Mouse (Mus musculus) liver, postnatal 0 days (tissue): ENCODE measurements around the gene Tmem266. TPM values are rescaled to one million over a fixed set of nuclear protein-coding genes. Genes with fewer than 3 reads are reported as not detected.
A peak's percentile ranks its signal among the peaks of the same experiment; 100 is the strongest.

Source experiments
- ATAC-seq: fragments of 200-750 bp; cut with Nextera tagmentation; 2 replicates; pipeline ENCODE4 v1.8.0; 2017; ENCODE audit warnings: mild to moderate bottlenecking, moderate library complexity
- DNase-seq: peaks from one replicate; pipeline ENCODE4 v3.0.0-alpha.2; 2016
- H3K27ac ChIP-seq: fragments of 300-500 bp; sonication (generic); 2 replicates; pipeline ENCODE4 v1.5.1; 2014; ENCODE audit warnings: antibody characterized with exemption, moderate library complexity, mild to moderate bottlenecking, low read depth
- H3K27me3 ChIP-seq: fragments of 300-500 bp; sonication (generic); 2 replicates; pipeline ENCODE4 v1.6.1; 2014; ENCODE audit warnings: low read length, control low read depth, mixed read lengths; ENCODE audit not compliant: insufficient read depth
- H3K36me3 ChIP-seq: fragments of 300-500 bp; sonication (generic); replicated peaks from 2 replicates; pipeline ENCODE4 v1.6.1; 2014; ENCODE audit warnings: mild to moderate bottlenecking, control low read depth, low read length, moderate library complexity, mixed read lengths; ENCODE audit not compliant: insufficient read depth
- H3K4me1 ChIP-seq: fragments of 300-500 bp; sonication (generic); 2 replicates; pipeline ENCODE4 v1.6.1; 2014; ENCODE audit warnings: antibody characterized with exemption, mild to moderate bottlenecking, control low read depth; ENCODE audit not compliant: insufficient read depth
- H3K4me2 ChIP-seq: fragments of 300-500 bp; sonication (generic); 2 replicates; pipeline ENCODE4 v1.6.1; 2014; ENCODE audit warnings: low read depth, mild to moderate bottlenecking, low read length, moderate library complexity, mixed read lengths
- H3K4me3 ChIP-seq: fragments of 300-500 bp; sonication (generic); 2 replicates; pipeline ENCODE4 v1.5.1; 2014; ENCODE audit warnings: low read depth, low read length
- H3K9ac ChIP-seq: fragments of 300-500 bp; sonication (generic); replicated peaks from 2 replicates; pipeline ENCODE4 v1.6.1; 2014; ENCODE audit warnings: mild to moderate bottlenecking, moderate library complexity
- H3K9me3 ChIP-seq: fragments of 300-500 bp; sonication (generic); 2 replicates; pipeline ENCODE4 v1.6.1; 2016; ENCODE audit warnings: mild to moderate bottlenecking, control low read depth, low read length, mixed read lengths
- CTCF ChIP-seq: sonication (generic); IDR thresholded peaks from 2 replicates; pipeline ENCODE4 v1.5.1; 2016; ENCODE audit warnings: antibody characterized with exemption, low read depth
- EP300 ChIP-seq: IDR thresholded peaks from 2 replicates; pipeline ENCODE4 v1.6.1; 2016; ENCODE audit warnings: antibody characterized with exemption, low read depth, mild to moderate bottlenecking
- WGBS: fragments of 180-500 bp; shearing (Covaris S2); extraction: QIAGEN DNeasy Blood & Tissue Kit; methylation state at CpG from one replicate; pipeline ENCODE4 v1.1.7; 2014; ENCODE audit not compliant: insufficient replicate concordance; 5-methylcytosine and 5-hydroxymethylcytosine counted together
- polyA plus RNA-seq: library from polyadenylated mRNA; unstranded; fragments of >200 nt; fragmentation: Nextera tagmentation; extraction: Ambion mirVana; gene quantifications from 2 replicates; pipeline ENCODE4 v1.2.1, GENCODE M21; 2015

The Tmem266 gene
- polyA plus RNA-seq, 1 experiment from 2014 or later = not detected

DNA sequence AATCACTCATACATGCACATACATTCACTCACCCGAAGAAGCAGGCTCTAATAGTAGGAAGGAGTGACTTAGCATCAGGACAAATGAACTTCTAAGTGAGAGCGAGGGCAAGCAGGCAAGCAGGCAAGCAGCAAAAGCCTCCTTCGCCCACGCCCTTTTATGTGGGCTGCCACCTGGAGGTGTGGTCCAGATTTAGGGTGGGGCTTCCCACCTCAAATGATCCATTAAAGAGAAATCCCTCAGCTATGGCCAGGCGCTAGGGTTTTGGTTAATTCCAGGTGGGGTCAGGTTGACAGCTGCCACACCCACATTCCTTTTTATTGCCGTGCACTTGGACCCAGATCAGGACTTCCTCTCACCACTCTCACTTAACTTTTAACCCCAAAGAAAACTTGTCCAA is 83.7 kb downstream of the Tmem266 start:
- TF ChIP-seq CTCF (no peak), EP300 (no peak)
- 46% methylated on average over 6 of the region's 6 CpGs for WGBS
- Histone ChIP-seq H3K4me2 (no peak overlapping the region), H3K4me3 (no peak overlapping the region), H3K27ac (no peak overlapping the region), H3K9me3 (no peaks in the 10 kb centered on the region), H3K36me3 (no peaks in the 10 kb centered on the region), H3K27me3 (no peaks in the 10 kb centered on the region), H3K4me1 (no peaks in the 10 kb centered on the region), H3K9ac (no peak overlapping the region)
- ATAC-seq (no peak), DNase-seq (no peak)

DNA sequence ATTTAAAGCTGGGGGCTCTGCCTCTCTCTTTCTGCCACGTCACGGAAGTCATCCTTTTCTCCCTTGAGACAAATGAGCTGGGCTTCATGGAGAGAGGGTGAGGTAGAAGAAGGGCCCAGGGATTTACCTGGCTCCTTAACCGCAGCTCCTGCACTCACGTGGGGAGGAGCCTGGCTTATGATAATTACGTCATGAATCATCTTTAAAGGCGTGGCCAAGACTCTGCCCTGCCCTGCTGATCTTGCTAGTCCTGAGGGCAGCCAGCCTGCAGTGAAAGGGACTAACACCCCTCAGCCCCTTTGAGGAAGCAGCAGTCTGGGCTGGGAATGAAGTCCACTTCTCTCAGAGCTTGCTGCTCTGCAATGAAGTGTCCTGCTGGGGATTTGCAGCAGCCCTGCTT is 84.4 kb downstream of the Tmem266 start:
- Histone ChIP-seq H3K27ac (no peak overlapping the region), H3K4me3 (no peak overlapping the region), H3K4me2 (no peak overlapping the region), H3K9me3 (no peaks in the 10 kb centered on the region), H3K4me1 (no peaks in the 10 kb centered on the region), H3K9ac (no peak overlapping the region), H3K27me3 (no peaks in the 10 kb centered on the region), H3K36me3 (no peaks in the 10 kb centered on the region)
- DNase-seq = no peak
- TF ChIP-seq CTCF = no peak
- no peak for TF ChIP-seq EP300
- 40% methylated on average over 6 of the region's 6 CpGs for WGBS
- ATAC-seq = no peak

DNA sequence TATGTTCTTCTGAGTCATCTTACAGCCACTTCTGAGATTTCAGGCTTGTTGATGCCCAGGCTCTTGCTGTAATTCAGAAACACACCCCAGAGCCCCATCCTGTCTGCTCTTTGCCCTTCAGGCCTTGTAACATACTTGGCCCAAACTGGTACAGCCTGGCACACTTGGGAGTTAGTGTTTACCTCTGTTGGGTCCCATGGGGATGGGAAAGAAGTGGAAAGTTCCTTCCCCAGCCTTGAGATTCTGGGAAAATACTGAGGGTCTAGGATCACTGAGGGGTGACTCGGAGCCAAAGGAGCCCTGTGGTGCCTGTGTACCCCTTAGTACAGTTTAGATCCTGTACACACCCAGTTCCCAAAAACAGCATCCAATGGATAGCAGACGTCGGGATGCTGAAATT is 95.1 kb downstream of the Tmem266 start:
- DNase-seq (no peak), ATAC-seq (no peak)
- no peak overlapping the region for H3K4me2 ChIP-seq
- H3K9ac ChIP-seq = no peak overlapping the region
- TF ChIP-seq EP300 = no peak
- no peak for TF ChIP-seq CTCF
- no peak overlapping the region for H3K4me3 ChIP-seq
- WGBS = 76% methylated on average over 3 of the region's 3 CpGs
- H3K4me1 ChIP-seq = no peaks in the 10 kb centered on the region
- H3K27ac ChIP-seq = no peak overlapping the region
- no peaks in the 10 kb centered on the region for H3K27me3 ChIP-seq
- H3K9me3 ChIP-seq = no peaks in the 10 kb centered on the region
- H3K36me3 ChIP-seq = no peaks in the 10 kb centered on the region

DNA sequence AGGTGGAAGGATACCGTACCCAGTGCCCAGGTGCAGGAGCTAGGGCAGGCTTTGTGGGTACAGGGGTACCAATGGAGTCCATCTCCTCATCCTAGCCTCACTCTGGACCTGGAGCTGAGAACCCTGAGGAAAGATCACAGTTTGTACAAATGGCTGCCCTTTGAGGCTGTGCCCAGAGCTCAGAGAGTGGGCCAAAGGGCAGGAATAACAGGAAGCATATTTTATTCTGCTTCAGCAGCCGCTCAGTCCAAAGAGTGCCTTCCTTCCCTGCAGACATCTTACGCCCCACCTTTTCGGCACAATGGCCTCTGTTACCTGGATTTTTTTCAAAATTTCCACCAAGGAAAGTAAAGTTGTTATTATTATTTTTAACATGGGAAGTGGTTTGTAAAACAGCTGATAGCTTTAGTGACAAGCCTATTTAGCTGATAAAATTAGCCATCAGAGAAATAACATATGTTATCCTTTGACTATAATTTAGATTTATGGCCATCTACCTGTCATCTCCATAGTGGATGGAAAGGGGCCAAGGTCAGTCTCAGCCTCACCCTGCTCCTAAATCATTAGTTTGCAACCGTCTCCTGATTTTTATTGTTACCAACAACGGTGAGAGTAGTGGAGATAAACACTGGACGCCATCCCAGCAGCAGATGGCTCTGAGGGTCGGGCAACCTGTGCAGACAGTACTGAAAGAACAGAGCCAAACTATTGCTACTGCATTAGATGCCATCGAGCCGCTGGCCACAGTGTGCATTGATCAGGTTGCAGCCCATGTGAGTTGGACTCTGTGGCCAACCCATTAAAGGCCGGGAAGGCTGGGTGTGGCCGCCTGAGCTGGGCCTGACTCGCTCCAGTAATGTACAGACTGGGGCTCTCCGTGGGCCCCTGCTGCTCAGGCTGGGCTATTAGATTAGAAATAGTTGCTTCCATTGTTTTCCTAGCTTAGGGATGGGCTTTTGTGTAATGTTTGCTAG is 97.0 kb downstream of the Tmem266 start:
- no peaks in the 10 kb centered on the region for H3K4me1 ChIP-seq
- no peaks in the 10 kb centered on the region for H3K9me3 ChIP-seq
- H3K27me3 ChIP-seq = no peaks in the 10 kb centered on the region
- no peak overlapping the region for H3K4me2 ChIP-seq
- H3K36me3 ChIP-seq = no peaks in the 10 kb centered on the region
- DNase-seq (no peak), ATAC-seq (no peak)
- 72% methylated on average over 14 of the region's 14 CpGs for WGBS
- no peak overlapping the region for H3K4me3 ChIP-seq
- no peak overlapping the region for H3K27ac ChIP-seq
- TF ChIP-seq CTCF (no peak), EP300 (no peak)
- no peak overlapping the region for H3K9ac ChIP-seq

DNA sequence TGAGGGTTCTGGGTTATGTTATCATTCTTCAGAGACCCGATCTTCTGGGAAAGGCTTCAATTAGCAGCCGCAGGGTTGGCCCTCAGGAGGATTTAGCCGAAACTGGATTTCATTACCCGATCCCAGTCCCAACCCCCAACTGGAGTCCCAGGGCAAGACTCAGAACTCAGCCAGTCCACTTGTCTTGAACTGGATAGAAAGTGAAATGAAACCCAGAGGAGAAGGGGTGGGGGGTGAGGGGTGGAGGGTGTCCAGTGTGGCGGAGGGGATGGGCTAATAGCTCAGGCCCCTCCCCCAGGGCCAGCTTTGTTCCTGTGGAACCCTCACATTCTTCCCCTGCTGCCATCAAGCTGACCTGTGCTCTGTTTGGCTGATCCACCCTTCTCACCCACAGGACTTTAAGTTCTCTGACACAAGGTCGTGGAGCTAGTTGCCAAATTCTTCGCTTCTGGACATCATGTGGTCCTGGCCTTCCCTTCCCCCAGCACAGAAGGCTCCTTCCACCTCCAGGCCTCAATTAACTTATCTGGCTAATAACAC is 98.6 kb downstream of the Tmem266 start:
- no peaks in the 10 kb centered on the region for H3K9me3 ChIP-seq
- DNase-seq (no peak), ATAC-seq (no peak)
- no peak for TF ChIP-seq EP300
- no peak for TF ChIP-seq CTCF
- no peaks in the 10 kb centered on the region for H3K36me3 ChIP-seq
- H3K4me3 ChIP-seq = no peak overlapping the region
- H3K4me2 ChIP-seq = no peak overlapping the region
- H3K27ac ChIP-seq = no peak overlapping the region
- H3K9ac ChIP-seq = no peak overlapping the region
- WGBS = 72% methylated on average over 7 of the region's 7 CpGs
- H3K4me1 ChIP-seq = no peaks in the 10 kb centered on the region
- 0 out of 2 replicates have a peak, but pooled peaks cover 3% of the 10 kb centered on the region for H3K27me3 ChIP-seq

DNA sequence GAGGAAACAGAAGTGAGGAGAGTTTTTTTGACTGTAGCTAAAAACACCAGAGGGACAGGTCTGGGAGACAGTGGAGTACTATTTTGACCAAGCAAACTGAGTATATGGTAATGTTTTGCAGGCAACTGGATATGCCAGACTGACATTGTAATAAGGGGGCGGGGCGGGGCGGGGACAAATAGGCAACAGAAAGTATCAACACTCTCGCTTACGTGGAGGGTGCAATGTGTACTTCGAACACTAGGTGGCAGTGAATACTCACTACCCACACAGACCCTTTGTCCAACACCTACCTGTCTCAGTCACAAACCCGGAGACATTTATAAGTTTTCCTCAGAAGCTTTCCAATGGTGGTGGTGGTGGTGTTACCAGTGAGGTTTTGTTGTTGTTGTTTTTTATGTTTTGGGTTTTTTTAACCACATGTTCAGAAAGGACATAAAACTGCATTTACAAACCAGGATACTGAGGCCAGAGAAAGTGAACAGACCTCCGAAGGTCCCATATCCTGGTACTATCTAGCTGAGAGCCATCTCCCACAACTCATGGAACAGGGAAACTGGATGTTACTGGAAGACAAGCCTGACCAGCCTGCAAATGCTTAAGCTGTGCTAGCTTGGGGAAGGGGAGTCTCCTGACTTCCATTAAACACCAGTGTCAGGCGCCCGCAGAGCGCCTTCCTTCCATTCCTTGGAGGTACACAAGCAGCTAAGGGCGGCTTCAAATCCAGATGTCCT is 102.7 kb downstream of the Tmem266 start:
- DNase-seq (peak; percentile 80), ATAC-seq (peak; percentile 81)
- TF ChIP-seq EP300 = no peak
- peak; percentile 89 for TF ChIP-seq CTCF
- 0 out of 2 replicates have a peak, but pooled peaks cover 3% of the 10 kb centered on the region for H3K27me3 ChIP-seq
- no peaks in the 10 kb centered on the region for H3K36me3 ChIP-seq
- no peak overlapping the region for H3K4me3 ChIP-seq
- no peaks in the 10 kb centered on the region for H3K9me3 ChIP-seq
- no peak overlapping the region for H3K9ac ChIP-seq
- 35% methylated on average over 12 of the region's 12 CpGs for WGBS
- H3K4me2 ChIP-seq = peak overlapping the region; percentile 40; the same call in 1 of the 2 replicates
- no peaks in the 10 kb centered on the region for H3K4me1 ChIP-seq
- H3K27ac ChIP-seq = no peak overlapping the region
